Mouse (Mus musculus) cerebellum, postnatal 10 days (tissue): ENCODE data around the gene Nell1.

Source experiments
- DNase-seq, 2 experiments: peaks; one replicate each; pipeline ENCODE4 v3.0.0; 2021; ENCODE audit warnings: mixed read lengths in 2 of 2

Gene Nell1

GRCm38 (mm10) chr7:50562708-50563107 lies 588.0 kb downstream of the Nell1 start:
- DNase-seq = no peak

- no peak for DNase-seq
Measured at GRCm38 (mm10) chr7:50573841-50574240, 599.2 kb downstream of the Nell1 start.

DNA sequence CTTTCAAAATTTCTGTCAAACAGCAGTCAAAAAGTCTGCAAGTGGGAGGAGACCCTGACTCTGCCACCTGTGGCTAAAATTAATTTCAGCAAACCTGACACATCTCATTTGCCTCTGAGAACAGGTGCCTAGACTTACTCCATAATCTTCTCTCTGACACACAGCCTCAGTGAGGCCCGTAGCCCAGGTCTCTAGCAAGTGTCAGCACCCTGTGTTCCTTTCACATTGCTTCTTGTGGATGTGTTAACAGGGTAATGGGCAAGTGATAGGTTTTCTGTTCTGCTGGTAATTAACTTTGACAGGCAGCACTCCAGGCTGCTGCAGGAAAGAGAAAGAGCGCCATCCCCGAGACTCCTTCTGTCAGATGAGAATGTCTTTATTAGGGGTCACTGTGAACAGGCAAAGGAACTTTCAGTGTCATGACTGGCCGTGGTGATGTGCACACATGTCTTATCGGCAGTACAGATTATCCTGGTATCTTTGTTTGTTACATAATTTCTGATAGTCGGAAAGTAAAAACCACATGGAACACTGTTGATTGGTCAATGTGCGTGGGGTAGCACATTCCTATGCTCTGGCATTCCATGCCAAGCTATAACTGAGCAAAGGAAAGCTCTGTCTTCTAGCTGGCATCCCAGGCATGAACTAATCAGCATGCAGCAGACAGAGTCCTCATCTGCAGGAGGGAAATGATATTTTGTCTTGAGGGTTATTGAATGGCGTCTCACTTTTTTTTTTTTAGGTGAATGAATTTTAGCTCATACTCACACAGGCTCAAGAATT lies 614.2 kb downstream of the Nell1 start:
- DNase-seq = peak; percentile 20 to 34

DNA sequence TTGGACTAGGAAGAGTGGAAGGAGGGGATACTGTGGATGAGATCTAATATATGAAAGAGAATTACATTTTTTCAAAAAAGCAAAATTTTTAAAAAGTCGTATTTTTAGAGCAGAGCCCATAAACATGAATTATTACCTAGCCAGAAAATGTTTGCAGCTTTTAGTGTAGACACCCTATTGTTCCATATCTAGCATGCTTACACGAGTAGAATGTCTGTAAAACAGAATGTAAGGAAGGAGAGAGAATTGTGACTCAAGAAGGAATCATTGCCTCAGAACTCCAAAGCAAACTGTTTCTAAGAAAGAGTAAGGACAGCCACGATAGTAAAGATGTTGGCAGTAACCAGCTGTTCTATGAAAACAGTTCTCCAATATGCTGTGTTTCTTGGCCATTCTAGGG lies 624.2 kb downstream of the Nell1 start, which contains the start of gene 4933405O20Rik:
4933405O20Rik (plus strand) TSS at position 301 of the 400 bp plus-strand sequence.
- no peak for DNase-seq

- peak; percentile 23 to 26 for DNase-seq
Measured at GRCm38 (mm10) chr7:50614101-50614500, 639.4 kb downstream of the Nell1 start.

- no peak for DNase-seq
Measured at GRCm38 (mm10) chr7:50629186-50629585, 654.5 kb downstream of the Nell1 start.

GRCm38 (mm10) chr7:50633147-50633546 lies 658.5 kb downstream of the Nell1 start:
- no peak for DNase-seq

DNA sequence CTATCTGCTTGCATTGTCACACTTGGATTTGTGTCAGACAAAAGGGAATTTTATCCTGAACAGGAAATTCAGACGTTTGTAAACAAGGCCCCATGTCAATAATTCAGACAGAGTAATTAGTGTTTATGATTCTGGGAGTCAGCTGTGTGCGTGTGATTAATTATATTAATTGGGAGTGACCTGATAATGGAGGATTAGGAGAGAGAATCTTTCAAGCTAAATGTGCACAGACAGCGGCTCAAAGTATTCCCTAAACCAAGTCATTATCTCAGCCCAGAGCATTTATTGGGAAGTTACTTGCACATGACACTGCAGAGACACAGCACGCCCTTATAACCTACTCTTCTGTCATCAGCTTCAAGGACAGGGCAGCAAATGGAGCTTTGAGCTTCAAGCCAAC lies 697.6 kb downstream of the Nell1 start:
- DNase-seq = no peak

- no peak for DNase-seq
Measured at GRCm38 (mm10) chr7:50675444-50675843, 700.8 kb downstream of the Nell1 start.

DNA sequence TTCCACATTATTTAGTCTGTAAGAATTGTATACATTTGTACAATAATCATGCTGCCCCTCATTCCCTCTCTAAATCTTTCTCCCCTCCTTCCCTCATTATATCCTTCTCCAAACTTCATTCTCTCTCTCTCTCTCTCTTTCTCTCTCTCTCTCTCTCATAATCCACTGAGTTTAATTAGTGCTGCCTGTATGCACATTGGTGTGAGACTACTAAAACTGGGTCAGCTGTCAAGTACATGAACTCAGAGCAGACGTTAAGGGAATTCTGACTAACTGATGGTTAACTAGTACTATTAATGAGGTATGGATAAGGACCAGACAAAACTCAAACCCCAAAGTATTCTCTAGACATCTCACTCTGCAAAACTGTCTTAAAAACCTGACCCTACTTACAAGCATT lies 702.8 kb downstream of the Nell1 start:
- DNase-seq = no peak

GRCm38 (mm10) chr7:50686337-50686736 lies 711.7 kb downstream of the Nell1 start:
- DNase-seq = no peak

GRCm38 (mm10) chr7:50725166-50725565 lies 750.5 kb downstream of the Nell1 start:
- DNase-seq = no peak

DNA sequence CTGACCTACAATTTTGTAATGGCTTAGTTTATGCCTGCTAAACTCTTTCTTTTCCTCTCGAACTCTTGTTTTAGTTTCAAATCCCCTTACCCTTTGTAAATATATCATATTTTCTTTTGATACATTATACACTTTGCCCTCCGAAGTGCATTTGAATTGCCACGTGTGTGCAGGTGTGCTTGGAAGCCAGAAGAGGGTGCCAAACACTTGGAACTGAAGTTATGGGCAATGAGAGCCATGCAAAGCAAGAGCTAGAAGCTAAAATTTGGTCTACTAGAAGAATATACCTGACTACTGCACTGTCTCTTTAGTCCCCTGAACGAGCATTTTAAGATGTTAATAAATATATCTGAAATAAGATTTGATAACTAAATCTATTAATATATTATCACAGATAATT lies 756.3 kb downstream of the Nell1 start:
- DNase-seq = peak; percentile 67 to 71

DNA sequence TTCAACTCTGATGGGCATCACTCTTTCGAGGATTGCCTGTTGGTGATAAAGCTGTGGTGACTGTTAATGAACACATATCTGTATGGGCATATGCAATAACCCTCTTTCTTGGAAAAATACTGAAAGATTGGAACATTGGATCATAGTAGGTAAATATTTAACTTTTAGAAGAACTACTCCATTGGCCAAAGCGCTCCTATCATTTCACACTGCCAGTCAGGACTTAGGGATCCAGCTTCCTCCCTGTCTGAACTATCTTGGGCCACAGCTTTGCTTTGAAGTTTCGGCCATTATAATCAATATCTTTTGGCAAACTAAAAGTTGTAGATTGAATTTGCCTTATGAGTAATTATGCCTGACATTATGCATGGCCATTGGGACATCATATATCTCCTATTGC lies 780.9 kb downstream of the Nell1 start:
- no peak for DNase-seq

DNA sequence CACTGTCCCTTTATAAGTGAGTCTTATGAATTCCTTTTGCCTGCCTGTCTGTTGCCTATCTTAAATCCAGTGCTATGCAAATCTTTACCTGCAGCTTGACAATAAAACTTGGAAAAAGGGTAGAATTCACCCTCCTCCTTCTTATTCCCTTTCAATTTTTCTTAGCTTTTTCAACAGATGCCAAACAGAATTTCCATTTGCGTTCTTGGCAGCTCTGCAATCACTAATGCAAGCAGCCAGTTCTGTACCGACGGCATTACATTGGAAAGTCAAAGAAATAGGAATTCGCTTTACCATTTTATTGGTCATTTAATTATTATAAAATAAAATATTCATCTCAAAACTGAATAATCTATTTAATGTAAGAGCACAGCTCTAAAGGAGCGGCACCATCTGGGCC lies 781.7 kb downstream of the Nell1 start:
- DNase-seq = peak; percentile 3 to 4

- DNase-seq = no peak
Measured at GRCm38 (mm10) chr7:50773516-50773915, 798.9 kb downstream of the Nell1 start.

DNA sequence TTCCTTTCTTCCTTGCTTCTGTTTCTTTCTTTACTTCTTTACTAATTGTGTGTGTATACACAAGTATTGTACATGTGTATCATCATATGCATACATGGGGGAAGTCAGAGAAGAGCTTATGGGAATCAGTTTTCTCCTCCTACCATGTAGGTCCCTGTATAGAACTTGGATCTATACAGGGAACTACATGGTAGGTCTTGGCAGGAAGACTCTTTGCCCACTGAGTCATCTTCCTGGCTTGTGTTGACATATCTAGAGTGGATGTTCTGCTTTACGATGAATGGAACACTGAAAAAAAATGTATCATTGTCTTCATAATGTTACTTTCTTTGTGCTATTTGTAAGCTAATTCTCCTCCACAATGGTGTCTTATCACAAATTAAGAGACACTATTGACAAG lies 806.4 kb downstream of the Nell1 start:
- no peak for DNase-seq

- DNase-seq = peak; percentile 44 to 51
Measured at GRCm38 (mm10) chr7:50783652-50784051, 809.0 kb downstream of the Nell1 start.

DNA sequence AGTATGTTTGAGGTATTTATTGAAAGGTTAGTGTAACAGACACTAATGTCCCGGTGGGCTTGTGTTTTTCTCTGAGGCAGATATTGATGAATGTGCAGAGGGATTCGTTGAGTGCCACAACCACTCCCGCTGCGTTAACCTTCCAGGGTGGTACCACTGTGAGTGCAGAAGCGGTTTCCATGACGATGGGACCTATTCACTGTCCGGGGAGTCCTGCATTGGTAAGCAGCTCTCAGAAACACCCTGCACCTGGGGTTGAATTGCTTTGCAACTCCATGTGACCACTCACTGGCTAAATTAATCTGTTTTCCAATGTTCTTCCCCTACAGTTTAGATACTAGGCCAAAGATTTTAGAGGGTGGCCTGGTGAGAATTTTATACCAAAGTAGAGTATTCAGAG lies 851.5 kb downstream of the Nell1 start:
- DNase-seq = no peak

GRCm38 (mm10) chr7:50832799-50833198 lies 858.1 kb downstream of the Nell1 start:
- DNase-seq = no peak

- DNase-seq = no peak
Measured at GRCm38 (mm10) chr7:50842646-50843045, 868.0 kb downstream of the Nell1 start.

DNA sequence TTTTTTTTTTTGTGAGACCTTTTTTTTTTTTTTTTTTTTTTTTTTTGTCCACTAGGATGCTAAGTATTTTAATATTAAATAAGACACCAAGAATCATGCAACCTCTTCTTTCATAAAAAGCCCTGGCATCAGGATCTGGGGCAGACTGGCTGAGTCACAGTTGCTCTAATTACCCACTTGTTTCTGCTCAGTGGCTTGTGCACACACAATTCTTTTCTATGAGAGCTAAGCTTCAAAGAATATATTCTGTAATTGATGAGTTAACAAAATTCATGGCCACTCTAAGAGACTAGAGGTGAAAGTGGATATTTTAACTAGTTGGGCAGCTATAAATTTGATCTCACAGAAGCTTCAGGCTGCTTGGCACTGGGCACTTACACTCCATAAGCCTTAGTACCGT lies 873.3 kb downstream of the Nell1 start:
- no peak for DNase-seq

- no peak for DNase-seq
Measured at GRCm38 (mm10) chr7:50850271-50850670, 875.6 kb downstream of the Nell1 start.

GRCm38 (mm10) chr7:50870181-50870580 lies 895.5 kb downstream of the Nell1 start:
- DNase-seq = peak; percentile 65 to 67

GRCm38 (mm10) chr7:50887625-50888024 lies 913.0 kb downstream of the Nell1 start:
- DNase-seq = peak; percentile 24 to 39
